Mouse (Mus musculus) left cerebral cortex, postnatal 25 days (tissue): ENCODE results near the gene Pcgf3. TPM values are rescaled to one million over a fixed set of nuclear protein-coding genes. Genes with fewer than 3 reads are reported as not detected.

Experiments used
- DNase-seq, 2 experiments: peaks; one replicate each; pipeline ENCODE4 v3.0.0; 2022; ENCODE audit warnings: low spot score in 2 of 2, mixed read lengths in 1 of 2
- intact Hi-C: fragments of 180-260 bp; cut with DNase I; formaldehyde crosslinking; loops from one replicate; pipeline ENCODE4 v1.15.1; 2025
- total RNA-seq, 2 experiments: library from RNA; stranded (reverse); gene quantifications; 2 replicates each; pipeline ENCODE4 v1.2.3; 2021

The Pcgf3 gene
- total RNA-seq, 2 experiments from 2014 or later = 47.2 to 58.5 TPM

GRCm38 (mm10) chr5:108543516-108544291 is 82.7 kb downstream of the Pcgf3 start:
- DNase-seq = no peak
- intact Hi-C loops = no loop called here

DNA sequence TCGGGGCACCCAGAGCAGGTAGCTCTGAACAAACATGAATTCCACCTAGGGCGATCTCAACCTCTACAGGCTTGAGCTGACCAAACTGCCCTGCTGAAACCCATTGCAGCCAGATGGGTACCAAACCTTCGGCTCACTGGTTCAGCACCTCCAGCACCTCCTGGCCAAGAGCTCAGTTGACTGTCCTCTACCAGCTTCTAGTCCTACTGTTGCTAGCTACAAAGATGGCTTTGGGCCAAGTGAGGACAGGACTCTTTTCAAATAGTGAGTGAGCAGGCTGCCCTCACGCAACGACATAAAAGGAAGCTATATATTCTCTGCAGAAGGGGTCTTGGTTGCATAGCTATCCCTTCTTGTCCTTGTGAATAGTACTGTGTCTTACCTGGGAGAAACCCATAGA is 86.6 kb downstream of the Pcgf3 start:
- no peak for DNase-seq
- intact Hi-C loops = no loop called here

GRCm38 (mm10) chr5:108549137-108549488 is 88.1 kb downstream of the Pcgf3 start:
- DNase-seq = no peak
- intact Hi-C loops = no loop called here

DNA sequence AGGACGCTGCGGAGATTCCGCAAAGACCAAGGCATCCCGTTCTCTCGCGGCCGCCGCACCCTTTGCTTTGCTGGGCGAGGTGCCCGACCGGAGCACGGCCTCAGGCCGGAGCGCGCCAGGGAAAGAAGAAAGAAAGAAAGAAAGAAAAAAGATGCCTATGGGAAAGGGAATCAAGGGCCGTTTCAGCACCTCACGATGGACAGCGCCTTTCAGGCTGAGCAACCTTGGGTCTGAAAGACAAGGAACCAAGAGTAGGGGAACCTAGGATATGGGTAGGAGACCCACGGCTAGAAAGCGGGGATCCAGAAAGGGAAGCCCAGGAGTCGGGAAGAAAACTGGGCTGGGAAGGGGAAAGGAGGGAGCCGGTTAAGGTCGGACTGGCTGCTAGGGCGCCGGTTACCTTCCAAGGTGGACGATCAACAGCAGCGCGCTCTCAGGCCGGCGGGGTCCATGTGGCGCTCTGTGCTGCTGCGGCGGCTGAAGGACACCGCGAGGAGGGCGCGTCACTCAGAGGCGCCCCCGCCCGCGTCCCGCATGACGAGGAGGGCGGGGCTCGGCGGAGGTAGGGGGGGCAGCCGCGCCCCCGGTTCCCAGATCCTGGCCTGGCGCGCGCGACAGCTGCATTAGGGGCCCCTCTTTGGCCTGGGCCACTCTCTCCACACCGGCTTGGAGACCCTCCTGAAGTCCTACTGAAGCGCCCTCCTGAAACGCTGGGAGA is 88.6 kb downstream of the Pcgf3 start, which contains the start of gene Cplx1:
Gene Cplx1, minus strand, starts transcription at position 536 of the 718 bp plus-strand sequence.
- intact Hi-C loops = no loop called here

GRCm38 (mm10) chr5:108550207-108550594 is 89.2 kb downstream of the Pcgf3 start:
- intact Hi-C loops = no loop called here

More for the DNA sequence above, 88.6 kb downstream of the Pcgf3 start, which contains the start of gene Cplx1:
- DNase-seq = peak; percentile 81 to 82

DNA sequence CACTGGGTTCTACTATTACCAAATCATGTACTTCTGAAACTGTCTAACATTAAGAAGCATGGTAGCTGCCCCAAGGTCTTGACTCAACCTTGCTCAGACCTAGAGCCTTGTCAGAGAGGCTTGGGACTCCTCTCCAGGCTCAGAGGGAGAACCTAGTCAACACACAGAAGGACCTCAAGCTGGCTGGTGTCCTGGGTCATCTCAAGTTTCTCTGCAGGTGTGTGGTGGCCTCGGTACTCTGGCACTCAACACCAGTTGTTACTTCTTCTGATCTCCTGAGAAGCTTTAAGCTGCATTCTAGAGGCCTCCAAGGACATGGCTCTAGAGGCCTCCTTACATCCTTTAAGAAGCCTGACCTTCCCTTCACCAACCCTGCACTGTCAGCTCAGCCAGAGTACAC is 93.0 kb downstream of the Pcgf3 start:
- intact Hi-C loops = no loop called here
- no peak for DNase-seq

More at GRCm38 (mm10) chr5:108550207-108550594, 89.2 kb downstream of the Pcgf3 start:
- no peak for DNase-seq

Other genes with a start within 250 kb of the Pcgf3 start
- 10 to 100 TPM; 36.4 to 38.9 TPM for gene Dr1, start 192.3 kb upstream of the Pcgf3 start, total RNA-seq
- 10 to 100 TPM; 12.5 TPM for gene Pigg, start 148.6 kb upstream of the Pcgf3 start, total RNA-seq
- gene Gm42517, start 93.3 kb upstream of the Pcgf3 start, total RNA-seq = 10 to 100 TPM; 69.2 to 70.0 TPM
- gene Pde6b, start 72.8 kb upstream of the Pcgf3 start, total RNA-seq = under 1 TPM; 0.16 to 0.27 TPM
- gene Atp5k, start 26.8 kb upstream of the Pcgf3 start, total RNA-seq = 100 to 1,000 TPM; 270 to 287 TPM
- under 1 TPM; 0.25 to 0.69 TPM for gene Mfsd7a, start 12.3 kb upstream of the Pcgf3 start, total RNA-seq
- gene Cplx1, start 88.8 kb downstream of the Pcgf3 start, total RNA-seq = 100 to 1,000 TPM; 640 to 650 TPM
- 10 to 100 TPM; 98.6 to 99.1 TPM for gene Gak, start 168.5 kb downstream of the Pcgf3 start, total RNA-seq
- gene Tmem175, start 168.5 kb downstream of the Pcgf3 start, total RNA-seq = 10 to 100 TPM; 37.4 to 42.1 TPM
- 10 to 100 TPM; 11.4 to 15.0 TPM for gene Idua, start 199.1 kb downstream of the Pcgf3 start, total RNA-seq
- 10 to 100 TPM; 46.9 to 57.7 TPM for gene Dgkq, start 208.4 kb downstream of the Pcgf3 start, total RNA-seq
- 1 to 10 TPM; 1.3 to 1.5 TPM for gene Slc26a1, start 214.3 kb downstream of the Pcgf3 start, total RNA-seq
- 10 to 100 TPM; 20.0 to 20.6 TPM for gene Fgfrl1, start 231.2 kb downstream of the Pcgf3 start, total RNA-seq